Mouse (Mus musculus) embryonic fibroblast, embryonic 13.5 days (primary cell): ENCODE results near the gene Mpp3. TPM values are rescaled to one million over a fixed set of nuclear protein-coding genes. Genes with fewer than 3 reads are reported as not detected.
A peak's percentile ranks its signal among the peaks of the same experiment; 100 is the strongest.

Experiments used
- H3K27ac ChIP-seq: 2 replicates; pipeline ENCODE4 v1.5.1; 2012; ENCODE audit warnings: low read length, control low read depth, inconsistent platforms; ENCODE audit not compliant: insufficient read depth
- H3K4me1 ChIP-seq: 2 replicates; pipeline ENCODE4 v1.6.1; 2011; ENCODE audit warnings: low read length; ENCODE audit not compliant: control insufficient read depth, insufficient read depth
- H3K4me3 ChIP-seq: 2 replicates; pipeline ENCODE4 v1.5.1; 2011; ENCODE audit warnings: mild to moderate bottlenecking, control low read depth, low read length; ENCODE audit not compliant: insufficient read depth
- CTCF ChIP-seq: IDR thresholded peaks from 2 replicates; pipeline ENCODE4 v1.5.1; 2011; ENCODE audit warnings: mild to moderate bottlenecking, control low read depth, low read length, moderate library complexity, borderline replicate concordance; ENCODE audit not compliant: insufficient read depth
- POLR2A ChIP-seq: IDR thresholded peaks from 2 replicates; pipeline ENCODE4 v1.6.1; 2011; ENCODE audit warnings: low read depth, mild to moderate bottlenecking, control low read depth, low read length, moderate library complexity
- polyA plus RNA-seq: library from polyadenylated mRNA; stranded (reverse); fragments of >200 nt; gene quantifications from 2 replicates; pipeline ENCODE4 v1.2.4, GENCODE M21; 2011; ENCODE audit warnings: low read depth; ENCODE audit not compliant: missing spikeins, insufficient read length

The Mpp3 gene
- polyA plus RNA-seq, 1 experiment, result 0.42 TPM

DNA sequence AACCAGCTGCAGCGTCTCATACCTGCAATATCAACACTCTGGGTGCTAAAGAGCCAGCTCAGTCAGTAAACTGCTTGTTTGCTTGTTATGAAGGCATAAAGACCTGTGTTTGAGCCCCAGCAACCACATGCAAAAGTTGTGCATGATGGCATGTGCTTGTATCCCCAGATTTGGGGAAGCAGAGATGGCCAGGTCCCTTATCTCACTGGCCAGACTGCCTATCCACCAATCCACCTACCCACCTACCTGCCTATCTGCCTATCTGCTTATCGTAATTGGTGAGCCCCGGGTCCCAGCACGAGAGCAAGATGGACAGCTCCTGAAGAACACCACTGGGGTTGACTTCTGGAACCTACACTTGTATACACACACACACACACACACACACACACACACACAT is 1.0 kb upstream of the Mpp3 start:
- Histone ChIP-seq H3K4me3 (no peak overlapping the region), H3K4me1 (0 out of 2 replicates have a peak, but pooled peaks cover 4% of the 10 kb centered on the region), H3K27ac (no peak overlapping the region)
- TF ChIP-seq POLR2A (no peak), CTCF (no peak)

GRCm38 (mm10) chr11:102027361-102028017 is 772 bp downstream of the Mpp3 start:
- Histone ChIP-seq H3K4me3 (no peak overlapping the region; the same call in 1 of the 2 replicates), H3K27ac (no peak overlapping the region), H3K4me1 (0 out of 2 replicates have a peak, but pooled peaks cover 4% of the 10 kb centered on the region)
- TF ChIP-seq POLR2A (no peak), CTCF (no peak)

DNA sequence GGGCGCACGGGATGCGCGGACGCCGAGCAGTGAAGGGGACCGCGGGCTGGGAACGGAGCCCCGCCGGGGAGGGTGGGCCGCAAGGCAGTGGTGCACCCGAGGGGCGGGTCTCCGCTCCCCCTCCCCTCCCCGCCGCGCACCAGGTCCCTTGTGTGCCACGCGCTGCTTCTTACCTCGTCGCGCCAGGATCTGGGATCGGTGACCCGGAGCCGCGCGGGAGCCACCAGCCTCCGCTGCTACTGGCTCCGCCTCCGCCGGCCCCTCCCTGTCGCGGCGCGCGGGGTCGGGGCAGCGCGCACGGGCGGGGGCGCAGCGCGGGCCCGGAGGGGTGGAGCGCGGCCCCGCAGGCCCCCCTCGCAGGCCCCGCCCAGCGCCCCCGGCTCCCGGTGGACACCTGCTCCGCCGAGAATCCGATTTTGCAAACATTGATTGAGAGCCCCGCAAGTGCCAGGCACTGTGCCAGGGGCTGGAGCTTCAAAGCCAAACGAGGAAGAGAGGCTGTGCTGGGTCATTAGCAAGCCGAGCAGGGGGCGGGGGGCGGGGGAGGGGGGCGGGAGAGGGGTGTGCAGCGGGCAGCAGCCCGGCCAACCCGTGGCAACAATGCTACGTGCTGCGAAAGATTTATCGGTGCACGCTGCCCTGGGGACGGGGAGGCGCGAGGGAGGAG is 1.4 kb downstream of the Mpp3 start:
- Histone ChIP-seq H3K27ac (no peak overlapping the region), H3K4me1 (0 out of 2 replicates have a peak, but pooled peaks cover 4% of the 10 kb centered on the region), H3K4me3 (peak overlapping the region; percentile 42)
- TF ChIP-seq CTCF (no peak), POLR2A (no peak)

GRCm38 (mm10) chr11:102025991-102026660 is 2.1 kb downstream of the Mpp3 start:
- H3K27ac ChIP-seq, result no peak overlapping the region
- H3K4me3 ChIP-seq, result peak overlapping the region; percentile 42; the same call in 1 of the 2 replicates
- H3K4me1 ChIP-seq, result 0 out of 2 replicates have a peak, but pooled peaks cover 4% of the 10 kb centered on the region
- no peak for TF ChIP-seq POLR2A
- TF ChIP-seq CTCF, result no peak

- no peak overlapping the region for H3K27ac ChIP-seq
- TF ChIP-seq POLR2A (no peak), CTCF (no peak)
- no peak overlapping the region for H3K4me3 ChIP-seq
- 0 out of 2 replicates have a peak, but pooled peaks cover 4% of the 10 kb centered on the region for H3K4me1 ChIP-seq
Observed at GRCm38 (mm10) chr11:102025354-102025753, 2.9 kb downstream of the Mpp3 start.

- Histone ChIP-seq H3K4me1 (0 out of 2 replicates have a peak, but pooled peaks cover 4% of the 10 kb centered on the region), H3K27ac (no peak overlapping the region), H3K4me3 (no peak overlapping the region)
- TF ChIP-seq POLR2A (no peak), CTCF (no peak)
Observed at GRCm38 (mm10) chr11:102024875-102025274, 3.4 kb downstream of the Mpp3 start.

DNA sequence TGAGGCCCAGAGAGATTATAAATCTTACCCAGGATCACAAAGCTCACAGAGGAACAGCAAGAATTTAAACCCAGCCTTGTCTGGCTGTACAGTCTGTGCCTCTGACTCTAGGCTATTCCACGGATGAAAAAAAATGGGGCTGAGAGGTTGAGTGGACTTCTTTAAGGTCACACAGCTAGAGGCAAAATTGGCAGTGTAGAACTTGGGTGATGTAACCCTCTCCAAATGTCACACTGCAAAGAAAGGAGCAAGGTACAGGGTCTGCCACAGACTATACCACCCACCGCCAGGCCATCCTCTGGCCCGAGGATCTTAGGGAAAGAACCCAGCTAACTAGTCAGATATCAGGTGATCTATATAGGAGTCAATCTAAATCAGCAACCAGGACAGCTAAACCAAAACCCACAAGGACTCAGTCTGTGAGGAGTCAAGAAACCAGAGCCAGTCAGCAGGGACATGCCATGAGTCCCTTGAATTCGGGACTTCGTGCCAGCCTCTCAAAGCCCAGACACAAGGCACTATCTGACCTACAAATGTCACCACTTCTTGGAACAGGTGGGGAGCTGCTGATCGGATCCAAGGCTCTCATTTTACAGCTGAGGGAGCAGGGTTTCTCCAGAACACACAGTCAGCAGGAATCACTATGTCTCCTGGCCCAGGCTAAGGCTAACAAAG is 4.0 kb downstream of the Mpp3 start:
- H3K4me1 ChIP-seq, result 0 out of 2 replicates have a peak, but pooled peaks cover 4% of the 10 kb centered on the region
- no peak overlapping the region for H3K4me3 ChIP-seq
- H3K27ac ChIP-seq, result no peak overlapping the region
- no peak for TF ChIP-seq CTCF
- TF ChIP-seq POLR2A, result no peak

- Histone ChIP-seq H3K4me1 (0 out of 2 replicates have a peak, but pooled peaks cover 4% of the 10 kb centered on the region), H3K4me3 (no peak overlapping the region), H3K27ac (no peak overlapping the region)
- no peak for TF ChIP-seq CTCF
- TF ChIP-seq POLR2A, result no peak
Observed at GRCm38 (mm10) chr11:102023406-102023805, 4.9 kb downstream of the Mpp3 start.

GRCm38 (mm10) chr11:102021196-102021595 is 7.1 kb downstream of the Mpp3 start:
- no peak for TF ChIP-seq CTCF
- TF ChIP-seq POLR2A, result no peak
- no peaks in the 10 kb centered on the region for H3K4me1 ChIP-seq
- no peak overlapping the region for H3K4me3 ChIP-seq
- H3K27ac ChIP-seq, result no peak overlapping the region

DNA sequence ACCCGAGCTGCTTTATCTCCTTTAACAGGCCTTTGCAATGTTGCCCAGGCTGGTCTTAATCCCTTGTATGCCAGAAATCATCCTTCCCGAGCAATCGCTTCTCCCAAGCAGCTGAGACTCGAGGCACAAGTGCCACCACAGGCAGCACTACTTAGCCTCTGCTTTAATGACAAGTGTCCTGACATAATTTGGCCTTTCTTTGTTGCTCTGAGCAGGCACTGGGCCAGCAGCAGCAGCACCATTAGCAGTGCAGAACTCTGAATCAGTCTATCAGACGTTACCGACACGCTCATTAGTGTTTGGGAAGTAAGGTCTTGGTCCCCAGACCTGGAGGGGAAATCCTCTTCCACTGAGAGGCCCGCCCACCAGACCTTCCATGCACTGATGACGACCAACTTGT is 8.5 kb downstream of the Mpp3 start:
- H3K4me3 ChIP-seq, result no peak overlapping the region
- no peaks in the 10 kb centered on the region for H3K4me1 ChIP-seq
- H3K27ac ChIP-seq, result no peak overlapping the region
- TF ChIP-seq POLR2A (no peak), CTCF (no peak)
